Mouse (Mus musculus) MEL (cell line): ENCODE results near the gene Rhou. TPM values are rescaled to one million over a fixed set of nuclear protein-coding genes. Genes with fewer than 3 reads are reported as not detected.

ENCODE experiments used
- DNase-seq: peaks from one replicate; pipeline ENCODE4 v3.0.0; 2011; ENCODE audit warnings: low read depth, low spot score
- H3K27ac ChIP-seq: 2 replicates; pipeline ENCODE4 v1.5.1; 2012; ENCODE audit warnings: low read depth, mild to moderate bottlenecking, control low read depth, low read length, moderate library complexity; ENCODE audit not compliant: control insufficient read depth
- H3K27me3 ChIP-seq, 2 experiments: fragments of 150-350 bp in 1 of 2; sonication (generic) in 1 of 2; 2 replicates each; pipeline ENCODE4 v1.6.1; 2012; ENCODE audit warnings: low read length in 2 of 2, mild to moderate bottlenecking in 2 of 2, improper control_type of control experiment in 1 of 2, moderate library complexity in 1 of 2; ENCODE audit not compliant: insufficient read depth in 2 of 2, control insufficient read depth in 1 of 2
- H3K36me3 ChIP-seq, 2 experiments: 2 replicates each; pipeline ENCODE4 v1.6.1; 2012 to 2014; ENCODE audit warnings: low read length in 2 of 2, improper control_type of control experiment in 1 of 2, inconsistent platforms in 1 of 2, mild to moderate bottlenecking in 1 of 2; ENCODE audit not compliant: insufficient read depth in 2 of 2, control insufficient read depth in 1 of 2
- H3K4me1 ChIP-seq, 2 experiments: fragments of 150-350 bp in 1 of 2; sonication (generic) in 1 of 2; 2 replicates each; pipeline ENCODE4 v1.6.1; 2012; ENCODE audit warnings: low read length in 2 of 2, improper control_type of control experiment in 1 of 2, mild to moderate bottlenecking in 1 of 2; ENCODE audit not compliant: insufficient read depth in 2 of 2, control insufficient read depth in 1 of 2
- H3K4me3 ChIP-seq, 2 experiments: fragments of 150-350 bp in 1 of 2; sonication (generic) in 1 of 2; 2 replicates each; pipeline ENCODE4 v1.5.1; 2012; ENCODE audit warnings: low read depth in 2 of 2, low read length in 2 of 2, mild to moderate bottlenecking in 2 of 2, moderate library complexity in 2 of 2, control low read depth in 1 of 2, improper control_type of control experiment in 1 of 2; ENCODE audit not compliant: control insufficient read depth in 1 of 2, insufficient read depth in 1 of 2
- H3K79me2 ChIP-seq: 2 replicates; pipeline ENCODE4 v1.6.1; 2012; ENCODE audit warnings: mild to moderate bottlenecking, low read length, moderate library complexity; ENCODE audit not compliant: control insufficient read depth, poor library complexity, insufficient read depth
- H3K9ac ChIP-seq: 2 replicates; pipeline ENCODE4 v1.6.1; 2012; ENCODE audit warnings: low read depth, mild to moderate bottlenecking, control low read depth, low read length, moderate library complexity; ENCODE audit not compliant: control insufficient read depth, poor library complexity, severe bottlenecking
- H3K9me3 ChIP-seq: fragments of 150-350 bp; sonication (generic); replicated peaks from 2 replicates; pipeline ENCODE4 v1.6.1; 2012; ENCODE audit warnings: mild to moderate bottlenecking, low read length, improper control_type of control experiment, moderate library complexity; ENCODE audit not compliant: insufficient read depth
- CHD2 ChIP-seq: IDR thresholded peaks from 2 replicates; pipeline ENCODE4 v1.6.1; 2011; ENCODE audit warnings: low read length, improper control_type of control experiment
- E2F4 ChIP-seq: IDR thresholded peaks from 2 replicates; pipeline ENCODE4 v1.6.1; 2011; ENCODE audit warnings: low read depth, low read length, improper control_type of control experiment, borderline replicate concordance
- ELF1 ChIP-seq: IDR thresholded peaks from 2 replicates; pipeline ENCODE4 v1.6.1; 2014; ENCODE audit warnings: low read depth, mild to moderate bottlenecking, inconsistent platforms, low read length, improper control_type of control experiment, moderate library complexity
- ETS1 ChIP-seq: IDR thresholded peaks from 2 replicates; pipeline ENCODE4 v1.6.1; 2012; ENCODE audit warnings: low read depth, mild to moderate bottlenecking, inconsistent platforms, low read length, improper control_type of control experiment, moderate library complexity
- HCFC1 ChIP-seq: IDR thresholded peaks from 2 replicates; pipeline ENCODE4 v1.6.1; 2012; ENCODE audit warnings: low read depth, mild to moderate bottlenecking, inconsistent platforms, low read length, improper control_type of control experiment, moderate library complexity
- KAT2A ChIP-seq: conservative IDR thresholded peaks from 2 replicates; pipeline ENCODE4 v1.6.1; 2012; ENCODE audit warnings: low read depth, low read length, improper control_type of control experiment, inconsistent platforms
- MAFK ChIP-seq: IDR thresholded peaks from 2 replicates; pipeline ENCODE4 v1.6.1; 2011; ENCODE audit warnings: low read depth, mild to moderate bottlenecking, low read length, improper control_type of control experiment, borderline replicate concordance
- MAZ ChIP-seq: IDR thresholded peaks from 2 replicates; pipeline ENCODE4 v1.6.1; 2012; ENCODE audit warnings: low read depth, mild to moderate bottlenecking, inconsistent platforms, low read length, improper control_type of control experiment
- MYB ChIP-seq: IDR thresholded peaks from 2 replicates; pipeline ENCODE4 v1.6.1; 2011; ENCODE audit warnings: mild to moderate bottlenecking, low read depth, low read length, improper control_type of control experiment
- MYC ChIP-seq: IDR thresholded peaks from 2 replicates; pipeline ENCODE4 v1.6.1; 2011; ENCODE audit warnings: low read depth, mild to moderate bottlenecking, low read length, improper control_type of control experiment, moderate library complexity
- RCOR1 ChIP-seq: IDR thresholded peaks from 2 replicates; pipeline ENCODE4 v1.6.1; 2012; ENCODE audit warnings: low read depth, mild to moderate bottlenecking, inconsistent platforms, low read length, improper control_type of control experiment
- SIN3A ChIP-seq: IDR thresholded peaks from 2 replicates; pipeline ENCODE4 v1.6.1; 2012; ENCODE audit warnings: low read length, improper control_type of control experiment, inconsistent platforms
- SMC3 ChIP-seq: IDR thresholded peaks from 2 replicates; pipeline ENCODE4 v1.6.1; 2011; ENCODE audit warnings: low read depth, low read length, improper control_type of control experiment
- TAL1 ChIP-seq: IDR thresholded peaks from 2 replicates; pipeline ENCODE4 v1.6.1; 2012; ENCODE audit warnings: mild to moderate bottlenecking, inconsistent platforms, low read length, moderate library complexity, mixed read lengths
- TBP ChIP-seq: IDR thresholded peaks from 2 replicates; pipeline ENCODE4 v1.8.0; 2011; ENCODE audit warnings: low read depth, low read length, improper control_type of control experiment
- TCF12 ChIP-seq: IDR thresholded peaks from 2 replicates; pipeline ENCODE4 v1.6.1; 2014; ENCODE audit warnings: low read depth, mild to moderate bottlenecking, inconsistent platforms, low read length, improper control_type of control experiment, moderate library complexity
- UBTF ChIP-seq: IDR thresholded peaks from 2 replicates; pipeline ENCODE4 v1.6.1; 2012; ENCODE audit warnings: low read depth, mild to moderate bottlenecking, inconsistent platforms, low read length, improper control_type of control experiment, moderate library complexity, borderline replicate concordance; ENCODE audit not compliant: insufficient read depth
- USF1 ChIP-seq: IDR thresholded peaks from 2 replicates; pipeline ENCODE4 v1.6.1; 2014; ENCODE audit warnings: low read depth, mild to moderate bottlenecking, inconsistent platforms, low read length, improper control_type of control experiment, moderate library complexity
- USF2 ChIP-seq, 2 experiments: IDR thresholded peaks; 2 replicates each; pipeline ENCODE4 v1.6.1; 2011 to 2012; ENCODE audit warnings: improper control_type of control experiment in 2 of 2, low read length in 2 of 2, borderline replicate concordance in 1 of 2, inconsistent platforms in 1 of 2, low read depth in 1 of 2, mild to moderate bottlenecking in 1 of 2; ENCODE audit not compliant: insufficient read depth in 1 of 2
- ZNF384 ChIP-seq: IDR thresholded peaks from 2 replicates; pipeline ENCODE4 v1.6.1; 2012; ENCODE audit warnings: low read depth, mild to moderate bottlenecking, inconsistent platforms, low read length, improper control_type of control experiment
- polyA plus RNA-seq, 2 experiments: library from polyadenylated mRNA; stranded (reverse) in 1 of 2; unstranded in 1 of 2; fragments of >175 nt in 1 of 2; fragments of >200 nt in 1 of 2; gene quantifications; 2 replicates each; pipeline versions ENCODE4 v1.2.1 to v1.2.4; 2012; ENCODE audit warnings: low replicate concordance in 2 of 2, low read depth in 1 of 2; ENCODE audit not compliant: insufficient read length in 2 of 2, insufficient read depth in 1 of 2, missing spikeins in 1 of 2
- total RNA-seq: library from RNA; depleted of rRNA; stranded (reverse); fragments of 300-350 nt; gene quantifications from 2 replicates; pipeline ENCODE4 v1.2.3, GENCODE M21; 2012

The Rhou gene
- total and polyA plus RNA-seq, 3 experiments: not detected

- Histone ChIP-seq H3K9me3 (no peaks in the 10 kb centered on the region), H3K9ac (no peak overlapping the region), H3K27ac (no peak overlapping the region), H3K4me1 (no peaks in the 10 kb centered on the region), H3K36me3 (no peaks in the 10 kb centered on the region), H3K27me3 (no peaks in the 10 kb centered on the region), H3K79me2 (no peaks in the 10 kb centered on the region), H3K4me3 (0 out of 4 replicates have a peak overlapping the region, but pooled peaks of 1 of the 2 experiments have one; percentile 22)
- TF ChIP-seq ZNF384 (peak; percentile 65), E2F4 (no peak)
- no peak for DNase-seq
These were observed 11.9 kb downstream of the Rhou start for GRCm38 (mm10) chr8:123665580-123665979.

- TF ChIP-seq ETS1: no peak
- no peak for TF ChIP-seq MAZ
- TF ChIP-seq TAL1: no peak
- TF ChIP-seq USF1: no peak
- no peak for TF ChIP-seq ELF1
- no peak for TF ChIP-seq MAFK
- TF ChIP-seq KAT2A: no peak
- TF ChIP-seq TCF12: no peak
- TF ChIP-seq UBTF: no peak
- TF ChIP-seq USF2 (IDR thresholded peaks at IDR 0.05; ENCODE audit: borderline replicate concordance in 1 of 2, insufficient read depth in 1 of 2, low read depth in 1 of 2, low read length in 2 of 2): no peak
- no peak for TF ChIP-seq SMC3
- TF ChIP-seq RCOR1: no peak
- no peak for TF ChIP-seq CHD2
- no peak for TF ChIP-seq TBP
- H3K9ac ChIP-seq: no peak overlapping the region
- no peak overlapping the region for H3K4me3 ChIP-seq
- no peaks in the 10 kb centered on the region for H3K9me3 ChIP-seq
- H3K27me3 ChIP-seq: no peaks in the 10 kb centered on the region
- no peak overlapping the region for H3K27ac ChIP-seq
- H3K36me3 ChIP-seq: no peaks in the 10 kb centered on the region
- DNase-seq: no peak
- no peaks in the 10 kb centered on the region for H3K79me2 ChIP-seq
- H3K4me1 ChIP-seq: no peaks in the 10 kb centered on the region
These were observed 13.1 kb downstream of the Rhou start for GRCm38 (mm10) chr8:123666832-123667231.

GRCm38 (mm10) chr8:123668681-123669080 is 15.0 kb downstream of the Rhou start:
- DNase-seq: no peak
- no peak overlapping the region for H3K9ac ChIP-seq
- no peaks in the 10 kb centered on the region for H3K27me3 ChIP-seq
- H3K79me2 ChIP-seq: no peaks in the 10 kb centered on the region
- no peak overlapping the region for H3K27ac ChIP-seq
- H3K4me1 ChIP-seq: no peaks in the 10 kb centered on the region
- no peak for TF ChIP-seq MAZ
- no peak for TF ChIP-seq CHD2
- no peak for TF ChIP-seq TAL1
- TF ChIP-seq SIN3A: no peak
- TF ChIP-seq MYB: no peak
- no peak for TF ChIP-seq TBP
- no peak for TF ChIP-seq HCFC1
- no peak for TF ChIP-seq ZNF384
- TF ChIP-seq MYC: no peak
- TF ChIP-seq RCOR1: no peak
- no peaks in the 10 kb centered on the region for H3K36me3 ChIP-seq
- no peak overlapping the region for H3K4me3 ChIP-seq
- H3K9me3 ChIP-seq: no peaks in the 10 kb centered on the region
